Mouse (Mus musculus): Measurements from ENCODE around the gene Blm.
A peak's percentile ranks its signal among the peaks of the same experiment; 100 is the strongest.

Blm gene

DNA sequence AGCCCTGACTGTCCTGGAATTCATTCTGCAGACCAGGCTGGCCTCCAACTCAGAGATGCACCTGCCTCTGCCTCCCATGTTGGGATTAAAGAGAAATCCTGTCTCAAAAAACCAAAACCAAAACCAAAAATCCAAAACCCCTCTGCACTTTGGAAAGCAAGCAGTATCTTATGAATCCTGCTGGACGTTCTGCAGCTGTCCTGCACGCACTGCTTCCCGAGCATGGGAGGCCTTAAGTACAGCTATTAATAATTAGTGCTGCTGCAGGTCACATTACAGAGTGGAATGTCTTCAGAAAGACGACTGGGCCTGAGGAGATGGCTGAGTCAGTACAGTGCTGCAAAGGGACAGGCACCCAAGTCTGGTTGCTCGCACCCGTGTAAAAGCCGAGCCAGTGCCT is 73.0 kb downstream of the Blm start:
- DNase-seq (ENCODE audit: low read depth) = no peak

DNA sequence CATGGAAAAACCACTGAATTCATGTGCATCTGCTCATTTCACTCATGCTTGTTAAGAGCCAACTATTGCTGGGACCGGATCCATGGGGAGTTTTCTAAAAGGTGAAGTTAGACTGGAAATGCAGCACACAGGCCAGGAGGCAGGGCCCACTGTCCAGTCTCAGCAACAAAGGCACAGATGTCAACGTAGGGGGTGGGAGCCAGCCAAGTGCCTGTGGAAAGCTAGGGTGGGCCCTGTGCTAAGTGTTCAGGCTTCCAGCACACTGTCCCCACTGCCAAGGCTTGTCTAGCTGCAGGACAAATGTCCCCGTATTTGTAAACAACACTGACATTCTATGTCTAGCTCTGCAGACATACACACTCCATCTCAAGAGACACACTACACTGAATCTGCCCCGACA is 74.0 kb downstream of the Blm start:
- DNase-seq (ENCODE audit: low read depth) = no peak

DNA sequence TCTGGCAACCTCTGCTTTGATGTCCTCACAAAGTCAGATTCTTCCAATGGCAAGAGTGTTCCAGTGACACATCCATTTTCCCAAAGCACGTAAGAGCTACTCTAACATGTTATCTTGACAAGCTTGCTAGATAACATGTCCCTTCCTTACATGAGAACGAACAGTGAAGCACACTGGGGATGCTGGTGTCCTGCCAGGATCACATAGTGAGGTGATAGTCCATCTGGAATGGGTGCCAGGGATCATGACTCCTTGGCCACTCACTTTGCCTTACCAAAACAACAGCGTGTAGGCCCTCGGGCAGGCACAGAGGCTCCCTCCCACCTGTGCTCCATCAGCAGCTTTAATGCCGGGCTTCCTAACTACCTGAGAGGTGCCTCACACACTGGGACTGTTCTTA is 74.7 kb downstream of the Blm start:
- DNase-seq (ENCODE audit: low read depth) = no peak

GRCm38 (mm10) chr7:80457831-80458343 is 77.0 kb downstream of the Blm start:
- no peak for DNase-seq (ENCODE audit: low read depth)

DNA sequence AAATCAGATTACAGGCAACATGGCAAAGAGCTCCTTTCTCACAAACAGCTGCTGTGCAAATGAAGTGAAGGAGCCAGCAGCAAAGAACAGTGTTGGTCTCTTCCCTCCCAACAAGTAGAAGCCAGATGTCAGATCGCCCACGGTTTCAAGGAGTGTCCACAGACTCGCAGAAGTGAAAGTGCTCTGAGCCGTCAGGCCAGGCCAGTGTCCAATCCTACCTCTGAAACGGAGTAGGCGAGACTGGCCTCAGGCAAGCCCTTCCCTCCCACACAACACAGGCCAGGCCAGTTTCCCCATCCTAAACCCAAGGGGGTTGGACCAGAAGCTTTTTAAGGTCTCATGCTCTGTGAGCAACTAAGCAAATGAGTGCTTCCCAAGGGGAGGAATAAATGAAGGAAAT is 77.7 kb downstream of the Blm start:
- DNase-seq (ENCODE audit: low read depth) = no peak

- DNase-seq (ENCODE audit: low read depth) = no peak
Measured at GRCm38 (mm10) chr7:80456327-80456726, 78.6 kb downstream of the Blm start.

- no peak for DNase-seq (ENCODE audit: low read depth)
Measured at GRCm38 (mm10) chr7:80455505-80456160, 79.3 kb downstream of the Blm start.

DNA sequence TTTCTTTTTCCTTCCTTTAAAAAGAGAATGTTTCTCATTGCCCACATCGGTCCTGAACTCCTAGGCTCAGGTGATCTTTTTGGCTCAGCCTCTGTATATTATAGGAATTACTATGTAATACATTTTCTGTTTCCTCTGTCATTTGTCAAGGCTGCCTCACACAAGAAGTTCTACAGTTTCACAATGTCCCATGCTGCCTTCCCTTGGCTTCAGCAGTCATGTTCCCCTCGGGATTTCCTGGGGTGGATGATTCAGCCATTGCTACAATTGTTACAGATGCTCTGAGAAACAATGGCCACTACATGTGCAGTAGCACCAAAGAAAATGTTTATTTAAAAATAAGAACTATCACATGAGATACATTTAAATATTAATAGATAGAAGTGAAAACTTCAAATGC is 80.1 kb downstream of the Blm start:
- no peak for DNase-seq (ENCODE audit: low read depth)

GRCm38 (mm10) chr7:80453997-80454396 is 80.9 kb downstream of the Blm start:
- no peak for DNase-seq (ENCODE audit: low read depth)

- DNase-seq (ENCODE audit: low read depth) = no peak
Measured at GRCm38 (mm10) chr7:80453121-80453520, 81.8 kb downstream of the Blm start.

GRCm38 (mm10) chr7:80452241-80452640 is 82.7 kb downstream of the Blm start:
- DNase-seq (ENCODE audit: low read depth) = no peak

GRCm38 (mm10) chr7:80451550-80452232 is 83.2 kb downstream of the Blm start:
- no peak for DNase-seq (ENCODE audit: low read depth)

DNA sequence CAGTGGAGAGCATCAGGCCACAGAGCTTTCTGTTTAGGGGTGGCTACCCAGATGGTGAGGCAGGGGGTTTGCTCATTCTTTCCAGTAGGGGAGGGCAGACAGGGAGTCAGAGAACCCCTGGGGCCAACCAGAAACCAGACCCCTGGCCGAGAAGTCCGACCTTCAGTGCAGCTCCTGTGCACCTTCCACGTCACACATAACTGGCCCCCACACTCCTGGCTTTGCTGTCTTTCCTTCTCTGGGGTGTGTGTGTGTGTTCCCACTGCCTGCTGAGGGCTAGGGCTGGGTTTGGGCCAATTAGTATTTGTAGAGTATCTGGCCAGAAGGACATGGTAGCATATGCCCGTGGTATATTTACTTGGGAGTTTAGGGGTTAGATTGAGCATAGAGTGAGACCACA is 84.6 kb downstream of the Blm start:
- DNase-seq (ENCODE audit: low read depth) = no peak

- peak; percentile 74 for DNase-seq (ENCODE audit: low read depth)
Measured at GRCm38 (mm10) chr7:80449620-80450091, 85.3 kb downstream of the Blm start.

DNA sequence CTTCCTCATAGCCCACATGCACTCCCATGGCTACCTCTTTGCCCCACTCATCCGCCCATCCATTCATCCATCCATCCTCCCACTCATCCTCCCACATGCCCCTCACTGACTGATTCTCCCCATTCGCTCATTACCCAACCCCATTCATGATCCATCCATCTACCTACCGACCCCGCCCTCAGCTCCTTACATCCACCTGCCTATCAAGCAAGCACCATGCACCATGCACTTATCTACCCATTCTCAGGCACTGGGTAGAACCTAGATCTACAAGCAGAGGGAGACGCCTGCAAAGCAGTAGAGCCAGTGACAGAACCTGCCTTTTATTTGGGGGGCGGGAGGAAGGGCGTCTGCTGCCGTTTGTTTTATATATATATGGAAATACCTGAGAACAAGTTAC is 87.6 kb downstream of the Blm start:
- DNase-seq (ENCODE audit: low read depth) = no peak

DNA sequence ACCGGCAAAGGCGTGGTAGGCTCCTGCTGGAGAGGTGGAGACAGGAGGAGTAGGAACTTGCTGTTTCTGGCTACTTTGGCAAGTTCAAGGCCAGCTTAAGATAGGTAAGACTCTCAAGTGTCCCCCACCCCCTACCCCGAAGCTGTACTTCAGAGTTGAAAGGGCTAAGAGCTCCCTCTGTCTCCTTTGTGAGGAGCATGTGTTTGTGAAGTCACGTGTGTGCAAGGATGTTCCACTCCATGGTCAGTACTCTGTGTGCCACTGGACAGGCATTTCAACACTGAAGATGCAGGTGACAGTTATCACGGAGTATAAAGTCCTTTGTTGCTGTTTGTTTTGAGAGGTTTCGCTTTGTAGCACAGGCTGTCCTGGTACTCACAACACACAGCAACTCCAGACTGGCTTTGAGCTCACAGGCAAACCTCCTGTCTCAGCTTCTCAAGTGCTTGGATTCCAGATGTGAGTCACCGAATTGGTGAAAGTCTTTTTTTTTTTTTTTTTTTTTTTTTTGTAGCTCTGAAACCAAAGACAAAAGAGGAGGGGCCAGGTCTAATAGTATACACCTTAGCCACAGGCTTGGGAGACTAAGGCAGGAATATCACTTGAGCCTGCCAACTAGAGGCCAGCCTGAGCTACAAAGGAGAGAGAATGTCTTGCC is 88.6 kb downstream of the Blm start:
- peak; percentile 41 for DNase-seq (ENCODE audit: low read depth)

DNA sequence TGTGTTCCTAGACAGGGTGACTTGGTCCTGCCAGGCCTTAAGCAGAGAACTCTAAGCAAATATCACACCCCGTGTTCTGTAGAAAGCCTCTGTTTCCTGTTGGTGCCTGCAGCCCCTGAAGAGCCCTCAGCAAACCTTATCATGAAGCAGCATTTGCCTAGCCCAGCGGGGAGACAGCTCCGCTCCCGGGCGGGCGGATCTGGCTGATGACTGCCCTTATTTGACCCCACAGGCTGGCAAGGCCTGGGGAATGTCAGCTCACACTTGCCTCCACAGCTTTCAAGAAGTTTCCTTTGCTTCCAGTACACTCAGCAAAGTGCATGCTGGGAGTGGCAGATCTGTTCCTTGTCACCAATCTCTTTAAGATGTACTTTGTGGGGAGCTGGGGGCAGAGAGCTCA is 89.4 kb downstream of the Blm start:
- peak; percentile 63 for DNase-seq (ENCODE audit: low read depth)

GRCm38 (mm10) chr7:80444401-80445249 is 90.3 kb downstream of the Blm start:
- DNase-seq (ENCODE audit: low read depth) = peak; percentile 56

DNA sequence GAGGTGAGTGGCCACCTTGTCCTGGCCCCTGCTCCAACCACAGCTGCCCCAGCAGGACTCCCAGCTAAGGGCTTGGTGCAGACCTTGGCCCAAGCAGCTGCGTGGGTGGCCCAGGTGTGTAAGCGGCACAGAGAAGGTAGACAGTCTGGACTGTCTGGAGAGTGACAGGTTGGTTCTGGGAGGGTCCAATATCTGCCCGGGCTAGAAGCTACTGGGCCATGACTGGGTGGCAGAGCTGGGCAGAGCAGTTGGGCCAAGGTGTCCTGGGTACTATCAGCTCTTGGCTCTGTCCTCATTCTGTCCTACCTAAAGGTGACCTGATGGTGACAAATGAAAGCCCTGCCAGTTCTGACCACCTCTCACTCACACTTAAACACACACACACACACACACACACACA is 91.8 kb downstream of the Blm start:
- DNase-seq (ENCODE audit: low read depth) = no peak

DNA sequence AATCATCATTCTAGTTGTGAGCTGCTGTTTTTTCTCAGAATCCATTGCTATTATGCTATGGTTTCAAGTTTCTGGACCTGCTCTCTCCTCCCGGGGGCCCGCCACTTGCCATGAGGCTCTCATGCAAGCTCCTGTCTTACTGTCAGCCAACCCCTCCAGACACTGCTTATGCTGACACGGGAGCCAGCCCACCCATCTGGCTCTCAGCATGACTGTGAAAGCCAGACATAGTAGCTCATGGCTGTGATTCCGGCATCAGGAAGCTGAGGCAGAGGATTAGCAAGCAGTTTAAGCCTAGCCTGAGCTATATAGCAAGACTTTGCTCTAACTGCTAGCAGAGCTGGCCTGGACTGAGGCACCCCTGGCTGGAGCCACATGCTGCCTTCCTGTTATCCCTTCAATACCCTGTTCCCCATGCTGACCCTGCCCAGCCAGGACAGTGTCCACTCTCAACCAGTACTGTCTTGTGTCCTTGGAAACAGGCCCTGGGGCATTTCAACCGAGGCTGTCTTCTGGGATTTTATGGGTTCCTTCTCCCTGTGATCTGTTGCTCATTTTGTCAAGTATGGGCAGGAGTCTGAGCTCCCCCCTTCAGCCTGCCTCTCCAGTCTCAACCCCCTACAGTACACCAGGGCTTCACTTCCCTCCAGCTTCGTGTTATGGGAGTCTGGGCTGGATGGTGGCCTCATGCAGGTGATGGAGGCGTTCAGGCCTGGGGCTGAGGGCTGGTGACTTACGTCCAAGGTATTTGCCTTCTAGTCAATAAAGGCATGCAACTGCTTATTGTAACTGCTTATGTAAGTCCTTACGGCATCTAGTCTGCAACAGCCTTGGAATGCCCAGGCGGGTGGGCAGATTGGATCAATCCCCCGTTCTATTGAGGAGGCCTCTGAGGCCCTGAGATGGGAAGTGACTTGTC is 92.7 kb downstream of the Blm start:
- no peak for DNase-seq (ENCODE audit: low read depth)

- DNase-seq (ENCODE audit: low read depth) = no peak
Measured at GRCm38 (mm10) chr7:80440685-80441084, 94.2 kb downstream of the Blm start.

Data from naive thymus-derived CD4-positive, alpha-beta T cell, adult 2 months (primary cell).